Mouse (Mus musculus): Measurements from ENCODE around the gene App.

DNA sequence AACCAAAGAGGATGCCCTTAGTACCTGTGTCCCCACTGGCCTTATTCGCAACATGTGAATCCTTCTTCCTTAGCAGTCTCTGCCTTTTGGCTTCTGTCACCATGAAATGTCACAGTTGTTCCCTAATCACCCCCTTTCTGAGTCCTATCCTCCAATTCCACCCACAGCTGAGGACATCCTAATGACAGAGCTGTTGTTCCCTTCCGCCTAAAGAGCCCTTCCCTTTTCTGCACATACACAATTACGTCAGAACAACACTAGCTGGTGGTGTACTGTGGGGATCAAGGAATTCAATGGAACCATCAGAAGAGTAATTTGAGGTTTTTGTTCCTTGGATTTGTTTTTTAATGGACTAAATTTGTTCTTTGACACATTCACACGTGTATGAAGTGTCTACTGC lies 48.9 kb downstream of the App start:
- TF ChIP-seq POLR2A (IDR thresholded peaks at IDR 0.05; ENCODE audit: insufficient read depth, low read depth, low read length), result no peak
- TF ChIP-seq CTCF (IDR thresholded peaks at IDR 0.05), result no peak
- no peak for TF ChIP-seq EP300 (IDR thresholded peaks at IDR 0.05; ENCODE audit: insufficient read depth, low read depth, low read length)

Measured in heart, adult 2 months (tissue).